Mouse (Mus musculus) CH12.LX (cell line): Measurements from ENCODE around the gene Rps6ka4.

ENCODE experiments used
- CHD2 ChIP-seq: IDR thresholded peaks from 2 replicates; pipeline ENCODE4 v1.6.1; 2011; ENCODE audit warnings: low read length, improper control_type of control experiment
- CTCF ChIP-seq, 2 experiments: IDR thresholded peaks in 1 of 2; conservative IDR thresholded peaks in 1 of 2; 2 replicates each; pipeline ENCODE4 v1.5.1; 2011 to 2012; ENCODE audit warnings: low read depth in 2 of 2, low read length in 2 of 2, improper control_type of control experiment in 1 of 2, inconsistent platforms in 1 of 2, mild to moderate bottlenecking in 1 of 2, moderate library complexity in 1 of 2
- HCFC1 ChIP-seq: IDR thresholded peaks from 2 replicates; pipeline ENCODE4 v1.6.1; 2012; ENCODE audit warnings: low read depth, mild to moderate bottlenecking, inconsistent platforms, low read length, improper control_type of control experiment
- MAZ ChIP-seq: IDR thresholded peaks from 2 replicates; pipeline ENCODE4 v1.6.1; 2012; ENCODE audit warnings: low read depth, mild to moderate bottlenecking, inconsistent platforms, low read length, improper control_type of control experiment, moderate library complexity
- MEF2A ChIP-seq: IDR thresholded peaks from 2 replicates; pipeline ENCODE4 v1.6.1; 2014; ENCODE audit warnings: low read depth, mild to moderate bottlenecking, inconsistent platforms, low read length, improper control_type of control experiment, borderline replicate concordance
- NRF1 ChIP-seq: IDR thresholded peaks from 2 replicates; pipeline ENCODE4 v1.6.1; 2014; ENCODE audit warnings: low read depth, mild to moderate bottlenecking, inconsistent platforms, low read length, improper control_type of control experiment, moderate library complexity
- POLR2A ChIP-seq: IDR thresholded peaks from 2 replicates; pipeline ENCODE4 v1.6.1; 2011; ENCODE audit warnings: low read depth, mild to moderate bottlenecking, improper control_type of control experiment, low read length
- TBP ChIP-seq: conservative IDR thresholded peaks from 2 replicates; pipeline ENCODE4 v1.6.1; 2011; ENCODE audit warnings: low read depth, low read length, improper control_type of control experiment
- USF1 ChIP-seq: IDR thresholded peaks from 2 replicates; pipeline ENCODE4 v1.6.1; 2014; ENCODE audit warnings: low read depth, mild to moderate bottlenecking, inconsistent platforms, low read length, improper control_type of control experiment
- ZNF384 ChIP-seq: IDR thresholded peaks from 2 replicates; pipeline ENCODE4 v1.6.1; 2012; ENCODE audit warnings: low read depth, low read length, improper control_type of control experiment, inconsistent platforms

- TF ChIP-seq CTCF (conservative IDR thresholded peaks at IDR 0.05 in 1 of 2, IDR thresholded peaks at IDR 0.05 in 1 of 2; ENCODE audit: low read depth in 2 of 2, low read length in 2 of 2), result no peak
- no peak for TF ChIP-seq CHD2
- TF ChIP-seq MAZ, result no peak
- no peak for TF ChIP-seq HCFC1
- TF ChIP-seq USF1, result no peak
- no peak for TF ChIP-seq NRF1
- no peak for TF ChIP-seq ZNF384
- TF ChIP-seq MEF2A, result no peak
- no peak for TF ChIP-seq TBP
- TF ChIP-seq POLR2A, result no peak
These were observed 9.2 kb upstream of the Rps6ka4 start for GRCm38 (mm10) chr19:6849506-6850068.
